Mouse (Mus musculus): ENCODE data around the gene Ano6.

DNA sequence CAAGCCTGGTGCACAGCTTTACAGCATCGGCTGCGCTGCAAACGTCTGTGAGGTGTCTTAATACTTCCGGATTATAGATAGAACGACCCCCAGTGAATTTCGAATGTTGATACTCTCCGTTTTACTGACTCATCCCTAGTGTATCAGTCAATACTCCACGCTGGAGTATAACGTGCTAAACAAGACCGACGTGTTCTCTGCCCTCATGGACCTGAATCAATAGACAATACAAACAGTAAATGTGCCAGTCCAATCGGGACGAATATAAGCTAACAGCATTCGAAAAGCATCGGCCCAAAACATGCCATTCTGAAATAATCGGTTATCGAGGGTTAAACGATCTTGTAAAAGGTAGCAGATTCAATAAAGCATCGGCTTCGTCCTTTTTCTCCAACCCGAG is 40.6 kb upstream of the Ano6 start:
- no peak for TF ChIP-seq USF1 (IDR thresholded peaks at IDR 0.05; ENCODE audit: low read depth, low read length)
- no peak for TF ChIP-seq MAFK (IDR thresholded peaks at IDR 0.05; ENCODE audit: insufficient replicate concordance, low read length)
- TF ChIP-seq MAX (IDR thresholded peaks at IDR 0.05; ENCODE audit: low read length), result no peak
- TF ChIP-seq ZKSCAN1 (IDR thresholded peaks at IDR 0.05; ENCODE audit: borderline replicate concordance, low read depth, low read length), result no peak
- no peak for TF ChIP-seq EP300 (IDR thresholded peaks at IDR 0.05; ENCODE audit: low read length)
- TF ChIP-seq CTCF (conservative IDR thresholded peaks at IDR 0.05 in 1 of 2, IDR thresholded peaks at IDR 0.05 in 1 of 2; ENCODE audit: low read depth in 2 of 2, low read length in 2 of 2), result no peak
- TF ChIP-seq POLR2A (IDR thresholded peaks at IDR 0.05; ENCODE audit: low read depth, low read length), result no peak
- no peak for TF ChIP-seq SIN3A (IDR thresholded peaks at IDR 0.05; ENCODE audit: low read length)
- TF ChIP-seq MYC (IDR thresholded peaks at IDR 0.05; ENCODE audit: low read depth, low read length), result no peak
- TF ChIP-seq MEF2A (IDR thresholded peaks at IDR 0.05; ENCODE audit: borderline replicate concordance, low read depth, low read length), result no peak
- no peak for TF ChIP-seq POLR2AphosphoS2 (IDR thresholded peaks at IDR 0.05; ENCODE audit: low read depth, low read length)

Data from CH12.LX (cell line).